Mouse (Mus musculus) kidney, postnatal 4 days (tissue): Measurements from ENCODE around the gene Myo5a.
A peak's percentile ranks its signal among the peaks of the same experiment; 100 is the strongest.

ENCODE experiments used
- DNase-seq, 2 experiments: peaks; one replicate each; pipeline ENCODE4 v3.0.0; 2021; ENCODE audit warnings: mixed read lengths in 2 of 2

The Myo5a gene

GRCm38 (mm10) chr9:75253766-75254165, 183.0 kb downstream of the Myo5a start:
- no peak for DNase-seq

GRCm38 (mm10) chr9:75254196-75254955, 183.6 kb downstream of the Myo5a start:
- DNase-seq = peak; percentile 46 to 63

GRCm38 (mm10) chr9:75255820-75256545, 185.2 kb downstream of the Myo5a start:
- peak; percentile 34 to 62 for DNase-seq

GRCm38 (mm10) chr9:75258792-75259191, 188.0 kb downstream of the Myo5a start:
- no peak for DNase-seq

GRCm38 (mm10) chr9:75259656-75260055, 188.8 kb downstream of the Myo5a start:
- no peak for DNase-seq

- DNase-seq = peak; percentile 11 to 33
These were observed 190.6 kb downstream of the Myo5a start for GRCm38 (mm10) chr9:75261332-75261872.

- peak in 1 of 2 experiments; percentile 24 for DNase-seq
These were observed 191.5 kb downstream of the Myo5a start for GRCm38 (mm10) chr9:75262235-75262826.

GRCm38 (mm10) chr9:75264008-75264718, 193.3 kb downstream of the Myo5a start:
- no peak for DNase-seq

GRCm38 (mm10) chr9:75267147-75267546, 196.3 kb downstream of the Myo5a start:
- no peak for DNase-seq

- DNase-seq = no peak
These were observed 199.6 kb downstream of the Myo5a start for GRCm38 (mm10) chr9:75270382-75270781.

- no peak for DNase-seq
These were observed 200.7 kb downstream of the Myo5a start for GRCm38 (mm10) chr9:75271539-75271938.
